Mouse (Mus musculus): ENCODE measurements around the gene Oasl2. TPM values are rescaled to one million over a fixed set of nuclear protein-coding genes. Genes with fewer than 3 reads are reported as not detected.

The Oasl2 gene
- total and polyA plus RNA-seq, 2 experiments from 2014 or later = 9.2 to 11.4 TPM

- no peak overlapping the region for H3K4me2 ChIP-seq (ENCODE audit: low read depth, low read length)
- no peak overlapping the region for H3K4me3 ChIP-seq (ENCODE audit: low read depth, low read length)
- H3K27ac ChIP-seq (ENCODE audit: low read depth) = no peak overlapping the region
- no peaks in the 10 kb centered on the region for H3K27me3 ChIP-seq (ENCODE audit: control insufficient read depth, insufficient read depth, low read length)
- no peak overlapping the region for H3K9ac ChIP-seq (replicated peaks; ENCODE audit: low read depth, low read length)
- H3K9me3 ChIP-seq (replicated peaks; ENCODE audit: control insufficient read depth, low read length) = no peaks in the 10 kb centered on the region
- ATAC-seq (ENCODE audit: insufficient read depth, low read depth) (no peak; the same call in 1 of the 2 replicates), DNase-seq (ENCODE audit: low spot score) (no peak)
- 51% methylated on average over 5 of the region's 5 CpGs for WGBS
- H3K4me1 ChIP-seq (ENCODE audit: control insufficient read depth, insufficient read depth) = no peaks in the 10 kb centered on the region
- TF ChIP-seq EP300 (IDR thresholded peaks at IDR 0.05; ENCODE audit: low read depth) (no peak), CTCF (IDR thresholded peaks at IDR 0.05; ENCODE audit: low read depth) (no peak)
- peaks cover 31% of the 10 kb centered on the region for H3K36me3 ChIP-seq (replicated peaks; ENCODE audit: control insufficient read depth, insufficient read depth, low read length)
Measured at GRCm38 (mm10) chr5:114949316-114949715, 52.6 kb downstream of the Oasl2 start.

- Histone ChIP-seq H3K27ac (ENCODE audit: low read depth) (no peak overlapping the region), H3K36me3 (replicated peaks; ENCODE audit: control insufficient read depth, insufficient read depth, low read length) (peaks cover 31% of the 10 kb centered on the region), H3K4me1 (ENCODE audit: control insufficient read depth, insufficient read depth) (no peaks in the 10 kb centered on the region), H3K4me3 (ENCODE audit: low read depth, low read length) (no peak overlapping the region), H3K27me3 (ENCODE audit: control insufficient read depth, insufficient read depth, low read length) (no peaks in the 10 kb centered on the region), H3K9ac (replicated peaks; ENCODE audit: low read depth, low read length) (no peak overlapping the region), H3K9me3 (replicated peaks; ENCODE audit: control insufficient read depth, low read length) (no peaks in the 10 kb centered on the region), H3K4me2 (ENCODE audit: low read depth, low read length) (no peak overlapping the region)
- no peak for DNase-seq (ENCODE audit: low spot score)
- TF ChIP-seq EP300 (IDR thresholded peaks at IDR 0.05; ENCODE audit: low read depth) (no peak), CTCF (IDR thresholded peaks at IDR 0.05; ENCODE audit: low read depth) (no peak)
- no peak for ATAC-seq (ENCODE audit: insufficient read depth, low read depth)
- WGBS = 79% methylated on average over 9 of the region's 9 CpGs
Measured at GRCm38 (mm10) chr5:114949812-114950211, 53.1 kb downstream of the Oasl2 start.

GRCm38 (mm10) chr5:114950669-114951068, 53.9 kb downstream of the Oasl2 start:
- H3K4me2 ChIP-seq (ENCODE audit: low read depth, low read length) = no peak overlapping the region
- no peak overlapping the region for H3K4me3 ChIP-seq (ENCODE audit: low read depth, low read length)
- H3K36me3 ChIP-seq (replicated peaks; ENCODE audit: control insufficient read depth, insufficient read depth, low read length) = peaks cover 30% of the 10 kb centered on the region
- H3K27ac ChIP-seq (ENCODE audit: low read depth) = no peak overlapping the region
- H3K9me3 ChIP-seq (replicated peaks; ENCODE audit: control insufficient read depth, low read length) = no peaks in the 10 kb centered on the region
- H3K9ac ChIP-seq (replicated peaks; ENCODE audit: low read depth, low read length) = no peak overlapping the region
- H3K4me1 ChIP-seq (ENCODE audit: control insufficient read depth, insufficient read depth) = no peaks in the 10 kb centered on the region
- 76% methylated on average over 12 of the region's 12 CpGs for WGBS
- TF ChIP-seq CTCF (IDR thresholded peaks at IDR 0.05; ENCODE audit: low read depth) = no peak
- no peak for TF ChIP-seq EP300 (IDR thresholded peaks at IDR 0.05; ENCODE audit: low read depth)
- no peaks in the 10 kb centered on the region for H3K27me3 ChIP-seq (ENCODE audit: control insufficient read depth, insufficient read depth, low read length)
- no peak for ATAC-seq (ENCODE audit: insufficient read depth, low read depth)
- no peak for DNase-seq (ENCODE audit: low spot score)

GRCm38 (mm10) chr5:114951279-114951880, 54.6 kb downstream of the Oasl2 start:
- ATAC-seq (ENCODE audit: insufficient read depth, low read depth) = no peak
- H3K27ac ChIP-seq (ENCODE audit: low read depth) = no peak overlapping the region
- no peak overlapping the region for H3K4me2 ChIP-seq (ENCODE audit: low read depth, low read length)
- peaks cover 23% of the 10 kb centered on the region for H3K36me3 ChIP-seq (replicated peaks; ENCODE audit: control insufficient read depth, insufficient read depth, low read length)
- H3K9ac ChIP-seq (replicated peaks; ENCODE audit: low read depth, low read length) = no peak overlapping the region
- 76% methylated on average over 21 of the region's 21 CpGs for WGBS
- no peak overlapping the region for H3K4me3 ChIP-seq (ENCODE audit: low read depth, low read length)
- TF ChIP-seq EP300 (IDR thresholded peaks at IDR 0.05; ENCODE audit: low read depth) = no peak
- TF ChIP-seq CTCF (IDR thresholded peaks at IDR 0.05; ENCODE audit: low read depth) = no peak
- no peaks in the 10 kb centered on the region for H3K27me3 ChIP-seq (ENCODE audit: control insufficient read depth, insufficient read depth, low read length)
- H3K4me1 ChIP-seq (ENCODE audit: control insufficient read depth, insufficient read depth) = no peaks in the 10 kb centered on the region
- no peak for DNase-seq (ENCODE audit: low spot score)
- H3K9me3 ChIP-seq (replicated peaks; ENCODE audit: control insufficient read depth, low read length) = no peaks in the 10 kb centered on the region

GRCm38 (mm10) chr5:114953326-114953725, 56.6 kb downstream of the Oasl2 start:
- TF ChIP-seq EP300 (IDR thresholded peaks at IDR 0.05; ENCODE audit: low read depth) = no peak
- TF ChIP-seq CTCF (IDR thresholded peaks at IDR 0.05; ENCODE audit: low read depth) = no peak
- Histone ChIP-seq H3K27me3 (ENCODE audit: control insufficient read depth, insufficient read depth, low read length) (no peaks in the 10 kb centered on the region), H3K4me3 (ENCODE audit: low read depth, low read length) (no peak overlapping the region), H3K4me2 (ENCODE audit: low read depth, low read length) (no peak overlapping the region), H3K36me3 (replicated peaks; ENCODE audit: control insufficient read depth, insufficient read depth, low read length) (peaks cover 5% of the 10 kb centered on the region), H3K4me1 (ENCODE audit: control insufficient read depth, insufficient read depth) (no peaks in the 10 kb centered on the region), H3K9me3 (replicated peaks; ENCODE audit: control insufficient read depth, low read length) (no peaks in the 10 kb centered on the region), H3K9ac (replicated peaks; ENCODE audit: low read depth, low read length) (no peak overlapping the region), H3K27ac (ENCODE audit: low read depth) (no peak overlapping the region)
- ATAC-seq (ENCODE audit: insufficient read depth, low read depth) = no peak
- no peak for DNase-seq (ENCODE audit: low spot score)
- 73% methylated on average over 14 of the region's 14 CpGs for WGBS

- Histone ChIP-seq H3K4me1 (ENCODE audit: control insufficient read depth, insufficient read depth) (no peaks in the 10 kb centered on the region), H3K27ac (ENCODE audit: low read depth) (no peak overlapping the region), H3K9me3 (replicated peaks; ENCODE audit: control insufficient read depth, low read length) (no peaks in the 10 kb centered on the region), H3K36me3 (replicated peaks; ENCODE audit: control insufficient read depth, insufficient read depth, low read length) (no peaks in the 10 kb centered on the region), H3K9ac (replicated peaks; ENCODE audit: low read depth, low read length) (no peak overlapping the region), H3K4me2 (ENCODE audit: low read depth, low read length) (no peak overlapping the region), H3K27me3 (ENCODE audit: control insufficient read depth, insufficient read depth, low read length) (0 out of 2 replicates have a peak, but pooled peaks cover 2% of the 10 kb centered on the region), H3K4me3 (ENCODE audit: low read depth, low read length) (no peak overlapping the region)
- no peak for ATAC-seq (ENCODE audit: insufficient read depth, low read depth)
- DNase-seq (ENCODE audit: low spot score) = no peak
- WGBS = 77% methylated on average over 5 of the region's 5 CpGs
- no peak for TF ChIP-seq CTCF (IDR thresholded peaks at IDR 0.05; ENCODE audit: low read depth)
- TF ChIP-seq EP300 (IDR thresholded peaks at IDR 0.05; ENCODE audit: low read depth) = no peak
Measured at GRCm38 (mm10) chr5:114958069-114958468, 61.3 kb downstream of the Oasl2 start.

Small RNA genes lying within 50 kb of the gene (microRNA-seq; reads per million reads assigned to microRNA genes)
- 5.4 reads per million, percentile 22 among the genes with 10 or more reads in this experiment for gene Mir6240

Other genes with a start within 250 kb of the Oasl2 start
- gene Trpv4, start 238.5 kb upstream of the Oasl2 start, total RNA-seq (2014; rRNA removed; ENCODE audit: low replicate concordance) = 2.3 and 3.4 TPM in 2 replicates
- 0.87 and 0.93 TPM in 2 replicates for gene Trpv4, start 238.5 kb upstream of the Oasl2 start, polyA plus RNA-seq (2015; fragmentation: Nextera tagmentation; extraction: Ambion mirVana)
- 26.2 and 45.3 TPM in 2 replicates for gene Gltp, start 206.0 kb upstream of the Oasl2 start, total RNA-seq (2014; rRNA removed; ENCODE audit: low replicate concordance)
- 32.0 TPM in 2 replicates for gene Gltp, start 206.0 kb upstream of the Oasl2 start, polyA plus RNA-seq (2015; fragmentation: Nextera tagmentation; extraction: Ambion mirVana)
- gene Tchp, start 189.2 kb upstream of the Oasl2 start, total RNA-seq (2014; rRNA removed; ENCODE audit: low replicate concordance) = 0.50 and 1.6 TPM in 2 replicates
- gene Tchp, start 189.2 kb upstream of the Oasl2 start, polyA plus RNA-seq (2015; fragmentation: Nextera tagmentation; extraction: Ambion mirVana) = 4.4 and 5.8 TPM in 2 replicates
- 42.8 and 43.8 TPM in 2 replicates for gene Ankrd13a, start 122.3 kb upstream of the Oasl2 start, total RNA-seq (2014; rRNA removed; ENCODE audit: low replicate concordance)
- 19.7 and 23.8 TPM in 2 replicates for gene Ankrd13a, start 122.3 kb upstream of the Oasl2 start, polyA plus RNA-seq (2015; fragmentation: Nextera tagmentation; extraction: Ambion mirVana)
- gene Git2, start 121.4 kb upstream of the Oasl2 start, total RNA-seq (2014; rRNA removed; ENCODE audit: low replicate concordance) = 37.7 and 53.3 TPM in 2 replicates
- 21.1 and 21.5 TPM in 2 replicates for gene Git2, start 121.4 kb upstream of the Oasl2 start, polyA plus RNA-seq (2015; fragmentation: Nextera tagmentation; extraction: Ambion mirVana)
- 31.3 and 49.2 TPM in 2 replicates for gene 1500011B03Rik, start 73.5 kb upstream of the Oasl2 start, total RNA-seq (2014; rRNA removed; ENCODE audit: low replicate concordance)
- gene 1500011B03Rik, start 73.5 kb upstream of the Oasl2 start, polyA plus RNA-seq (2015; fragmentation: Nextera tagmentation; extraction: Ambion mirVana) = 35.3 and 37.2 TPM in 2 replicates
- not detected in 2 replicates for gene 4930519G04Rik, start 43.3 kb upstream of the Oasl2 start, total RNA-seq (2014; rRNA removed; ENCODE audit: low replicate concordance)
- not detected in 2 replicates for gene 4930519G04Rik, start 43.3 kb upstream of the Oasl2 start, polyA plus RNA-seq (2015; fragmentation: Nextera tagmentation; extraction: Ambion mirVana)
- gene Gm9936, start 38.3 kb upstream of the Oasl2 start, total RNA-seq (2014; rRNA removed; ENCODE audit: low replicate concordance) = not detected in 2 replicates
- not detected in 2 replicates for gene Gm9936, start 38.3 kb upstream of the Oasl2 start, polyA plus RNA-seq (2015; fragmentation: Nextera tagmentation; extraction: Ambion mirVana)
- 5.6 and 9.4 TPM in 2 replicates for gene Oasl1, start 26.3 kb downstream of the Oasl2 start, total RNA-seq (2014; rRNA removed; ENCODE audit: low replicate concordance)
- gene Oasl1, start 26.3 kb downstream of the Oasl2 start, polyA plus RNA-seq (2015; fragmentation: Nextera tagmentation; extraction: Ambion mirVana) = 0.68 and 0.69 TPM in 2 replicates
- 7.3 and 16.0 TPM in 2 replicates for gene 2210016L21Rik, start 45.2 kb downstream of the Oasl2 start, total RNA-seq (2014; rRNA removed; ENCODE audit: low replicate concordance)
- gene 2210016L21Rik, start 45.2 kb downstream of the Oasl2 start, polyA plus RNA-seq (2015; fragmentation: Nextera tagmentation; extraction: Ambion mirVana) = 32.2 and 32.6 TPM in 2 replicates
- gene Hnf1a, start 74.2 kb downstream of the Oasl2 start, total RNA-seq (2014; rRNA removed; ENCODE audit: low replicate concordance) = not detected in 2 replicates
- gene Hnf1a, start 74.2 kb downstream of the Oasl2 start, polyA plus RNA-seq (2015; fragmentation: Nextera tagmentation; extraction: Ambion mirVana) = not detected in 2 replicates
- 65.6 and 68.7 TPM in 2 replicates for gene Sppl3, start 114.2 kb downstream of the Oasl2 start, total RNA-seq (2014; rRNA removed; ENCODE audit: low replicate concordance)
- gene Sppl3, start 114.2 kb downstream of the Oasl2 start, polyA plus RNA-seq (2015; fragmentation: Nextera tagmentation; extraction: Ambion mirVana) = 6.8 and 7.2 TPM in 2 replicates
- gene Gm10401, start 201.4 kb downstream of the Oasl2 start, total RNA-seq (2014; rRNA removed; ENCODE audit: low replicate concordance) = not detected in 2 replicates
- 13.3 and 14.4 TPM in 2 replicates for gene Gm10401, start 201.4 kb downstream of the Oasl2 start, polyA plus RNA-seq (2015; fragmentation: Nextera tagmentation; extraction: Ambion mirVana)
- gene Acads, start 222.4 kb downstream of the Oasl2 start, total RNA-seq (2014; rRNA removed; ENCODE audit: low replicate concordance) = 266 and 288 TPM in 2 replicates
- gene Acads, start 222.4 kb downstream of the Oasl2 start, polyA plus RNA-seq (2015; fragmentation: Nextera tagmentation; extraction: Ambion mirVana) = 208 and 211 TPM in 2 replicates
- 17.0 and 25.9 TPM in 2 replicates for gene Unc119b, start 238.0 kb downstream of the Oasl2 start, total RNA-seq (2014; rRNA removed; ENCODE audit: low replicate concordance)
- 10.6 and 11.7 TPM in 2 replicates for gene Unc119b, start 238.0 kb downstream of the Oasl2 start, polyA plus RNA-seq (2015; fragmentation: Nextera tagmentation; extraction: Ambion mirVana)

Data from heart, postnatal 0 days (tissue).